Mouse (Mus musculus): ENCODE results near the gene Hivep2. TPM values are rescaled to one million over a fixed set of nuclear protein-coding genes. Genes with fewer than 3 reads are reported as not detected.

The Hivep2 gene
- 12.0 and 16.0 TPM in 2 replicates for polyA plus RNA-seq (2012; rRNA removed)

GRCm38 (mm10) chr10:13965974-13966829 lies at the start of gene Hivep2:
Hivep2 (plus strand) TSS chr10:13966075.
- no peak for DNase-seq (ENCODE audit: low read depth)

GRCm38 (mm10) chr10:13916645-13917342 lies 49.1 kb upstream of the Hivep2 start:
- DNase-seq (ENCODE audit: low read depth): no peak

- DNase-seq (ENCODE audit: low read depth): no peak
Measured at GRCm38 (mm10) chr10:13921641-13922385, 44.1 kb upstream of the Hivep2 start.

GRCm38 (mm10) chr10:13929306-13929705 lies 36.6 kb upstream of the Hivep2 start:
- no peak for DNase-seq (ENCODE audit: low read depth)

- DNase-seq (ENCODE audit: low read depth): no peak
Measured at GRCm38 (mm10) chr10:13932147-13932546, 33.7 kb upstream of the Hivep2 start.

- DNase-seq (ENCODE audit: low read depth): no peak
Measured at GRCm38 (mm10) chr10:13933320-13933719, 32.6 kb upstream of the Hivep2 start.

- DNase-seq (ENCODE audit: low read depth): no peak
Measured at GRCm38 (mm10) chr10:13935646-13936045, 30.2 kb upstream of the Hivep2 start.

GRCm38 (mm10) chr10:13941406-13941805 lies 24.5 kb upstream of the Hivep2 start:
- DNase-seq (ENCODE audit: low read depth): no peak

- DNase-seq (ENCODE audit: low read depth): no peak
Measured at GRCm38 (mm10) chr10:13943706-13944105, 22.2 kb upstream of the Hivep2 start.

GRCm38 (mm10) chr10:13946498-13946897 lies 19.4 kb upstream of the Hivep2 start:
- DNase-seq (ENCODE audit: low read depth): no peak

GRCm38 (mm10) chr10:13962965-13963364 lies 2.9 kb upstream of the Hivep2 start:
- DNase-seq (ENCODE audit: low read depth): no peak

GRCm38 (mm10) chr10:13963908-13964500 lies 1.9 kb upstream of the Hivep2 start:
- no peak for DNase-seq (ENCODE audit: low read depth)

- DNase-seq (ENCODE audit: low read depth): no peak
Measured at GRCm38 (mm10) chr10:13964501-13965281, 1.2 kb upstream of the Hivep2 start.

- DNase-seq (ENCODE audit: low read depth): no peak
Measured at GRCm38 (mm10) chr10:13965316-13965973, 430 bp upstream of the Hivep2 start.

- DNase-seq (ENCODE audit: low read depth): no peak
Measured at GRCm38 (mm10) chr10:13966830-13967450, 1.1 kb downstream of the Hivep2 start.

GRCm38 (mm10) chr10:13967451-13968233 lies 1.8 kb downstream of the Hivep2 start:
- no peak for DNase-seq (ENCODE audit: low read depth)

- DNase-seq (ENCODE audit: low read depth): no peak
Measured at GRCm38 (mm10) chr10:13968234-13968555, 2.3 kb downstream of the Hivep2 start.

GRCm38 (mm10) chr10:13968989-13969388 lies 3.1 kb downstream of the Hivep2 start:
- DNase-seq (ENCODE audit: low read depth): no peak

- DNase-seq (ENCODE audit: low read depth): no peak
Measured at GRCm38 (mm10) chr10:13970321-13970720, 4.4 kb downstream of the Hivep2 start.
